Mouse (Mus musculus): ENCODE measurements at regions not wholly inside any gene's neighbourhood (a gene's known extent, or its start where the extent isn't known, plus 50 kb on each side); places are given as distances from the start of the nearest gene placed in this dataset.

DNA sequence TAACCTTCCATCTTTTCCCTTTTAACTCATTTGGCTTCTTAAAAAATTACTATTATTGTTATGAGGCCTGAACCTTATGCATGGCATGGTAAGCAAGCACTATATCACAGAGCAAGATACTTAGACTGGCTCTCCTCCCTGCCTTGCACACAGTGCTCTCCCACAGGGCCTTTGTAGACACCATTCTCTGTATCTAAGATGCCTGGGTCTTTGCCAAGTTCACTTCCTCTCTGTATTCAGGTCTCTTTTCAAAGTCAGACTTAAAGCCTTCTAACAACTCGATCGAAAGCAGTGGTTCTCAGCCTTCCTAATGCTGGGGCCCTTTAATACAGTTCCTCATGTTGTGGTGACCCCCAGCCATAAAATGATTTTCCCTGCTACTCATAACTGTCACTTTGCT is 65.9 kb downstream of the Kcnrg start:
- no peak for TF ChIP-seq HCFC1 (IDR thresholded peaks at IDR 0.05; ENCODE audit: borderline replicate concordance, insufficient read depth, low read length)
- TF ChIP-seq CHD2 (IDR thresholded peaks at IDR 0.05; ENCODE audit: low read depth, low read length): no peak
- TF ChIP-seq ZC3H11A (IDR thresholded peaks at IDR 0.05; ENCODE audit: borderline replicate concordance, low read depth, low read length): no peak
- no peak for TF ChIP-seq MAFK (IDR thresholded peaks at IDR 0.05; ENCODE audit: insufficient read depth, low read depth, low read length)

Measured in ES-E14 (cell line).